Mouse (Mus musculus) A20 (cell line): ENCODE results near the gene Hcls1.

Experiments used
- DNase-seq: peaks from one replicate; pipeline ENCODE4 v3.0.0-alpha.2; 2011; ENCODE audit warnings: low read depth, low spot score

The Hcls1 gene

DNA sequence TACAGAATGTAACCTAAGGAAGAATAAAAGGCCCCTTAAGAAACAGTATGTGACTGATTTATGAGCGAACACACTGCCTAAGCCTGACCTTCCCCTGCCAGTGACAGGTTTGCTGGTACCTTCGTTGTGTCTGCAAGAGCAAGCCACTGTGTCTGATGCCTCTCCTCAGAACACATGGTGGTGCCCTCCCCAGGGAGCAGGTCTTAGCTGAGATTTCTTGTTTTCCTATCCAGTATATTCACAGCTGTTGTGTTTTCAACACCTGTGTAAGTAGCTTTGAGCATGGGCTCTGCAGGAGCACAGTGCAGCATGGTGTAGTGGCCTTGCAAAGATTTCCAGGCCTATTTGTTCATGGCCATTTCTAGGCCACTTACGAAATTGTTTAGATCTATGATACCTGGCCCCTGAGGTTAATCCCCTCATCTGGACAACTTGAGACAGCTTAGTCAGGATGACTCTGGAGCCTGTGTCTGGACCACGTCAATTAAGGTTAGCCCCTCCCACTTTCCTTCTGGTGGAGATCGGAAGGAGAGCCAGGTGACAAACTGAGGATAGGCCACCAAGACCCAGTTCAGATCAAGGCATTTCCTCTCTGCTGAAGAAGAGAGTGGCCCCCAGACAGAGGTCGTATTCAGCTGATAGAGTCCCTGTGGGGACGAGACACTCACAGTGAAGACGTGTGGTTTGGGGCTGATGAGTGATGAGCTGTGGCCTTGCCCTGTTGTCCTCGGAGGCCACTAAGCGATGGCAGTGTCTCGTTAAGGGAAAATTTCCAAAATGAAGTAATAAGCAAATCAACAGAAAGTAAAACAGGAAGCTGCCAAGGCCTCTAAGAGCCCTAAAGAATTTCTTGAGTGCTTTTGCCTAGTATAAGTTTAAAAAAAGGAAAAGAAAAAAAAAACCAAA is 4.3 kb upstream of the Hcls1 start:
- DNase-seq, result peak; percentile 74

DNA sequence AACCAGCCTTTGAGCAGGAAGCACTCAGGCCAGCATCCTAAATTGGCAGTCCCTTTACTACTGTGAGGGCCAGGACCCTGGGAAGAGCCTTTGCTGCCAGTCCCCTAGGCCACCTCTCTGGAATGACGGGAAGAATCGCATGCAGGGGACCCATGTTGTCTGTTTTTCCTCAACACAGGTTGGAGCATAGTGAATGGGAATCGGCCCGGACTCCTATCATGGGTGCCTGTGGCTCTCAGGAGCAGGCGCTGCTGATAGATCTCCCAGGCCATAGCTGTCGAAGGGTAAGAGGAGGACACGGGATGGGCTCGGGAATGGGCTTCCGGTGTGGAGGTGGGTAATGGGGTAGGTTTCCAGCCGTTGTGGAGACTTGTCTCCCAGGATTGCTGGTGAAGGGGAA is 3.4 kb upstream of the Hcls1 start:
- no peak for DNase-seq

DNA sequence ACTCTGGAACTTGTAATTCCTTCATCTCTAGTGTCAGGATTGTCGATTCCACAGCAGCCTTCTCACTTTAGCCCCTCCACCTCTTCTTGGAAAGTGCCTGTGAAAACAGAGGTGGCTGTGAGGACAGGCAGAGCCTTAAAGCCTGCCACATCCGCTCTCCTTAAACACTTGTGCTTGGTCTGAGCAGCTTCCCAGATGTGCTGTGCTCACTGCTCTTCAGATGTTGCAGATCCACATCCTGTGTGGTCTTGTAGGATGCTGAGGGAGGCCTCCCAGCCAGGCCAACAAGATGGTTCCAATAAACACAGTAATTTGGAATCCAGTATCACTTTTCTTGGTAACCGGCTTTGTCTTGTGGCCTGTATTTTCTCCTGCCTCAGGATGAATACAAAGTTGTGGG is 2.8 kb upstream of the Hcls1 start:
- DNase-seq, result no peak

- no peak for DNase-seq
Measured at GRCm38 (mm10) chr16:36932546-36932945, 2.2 kb upstream of the Hcls1 start.

- DNase-seq, result peak; percentile 84
Measured at GRCm38 (mm10) chr16:36934131-36934840, 497 bp upstream of the Hcls1 start.

DNA sequence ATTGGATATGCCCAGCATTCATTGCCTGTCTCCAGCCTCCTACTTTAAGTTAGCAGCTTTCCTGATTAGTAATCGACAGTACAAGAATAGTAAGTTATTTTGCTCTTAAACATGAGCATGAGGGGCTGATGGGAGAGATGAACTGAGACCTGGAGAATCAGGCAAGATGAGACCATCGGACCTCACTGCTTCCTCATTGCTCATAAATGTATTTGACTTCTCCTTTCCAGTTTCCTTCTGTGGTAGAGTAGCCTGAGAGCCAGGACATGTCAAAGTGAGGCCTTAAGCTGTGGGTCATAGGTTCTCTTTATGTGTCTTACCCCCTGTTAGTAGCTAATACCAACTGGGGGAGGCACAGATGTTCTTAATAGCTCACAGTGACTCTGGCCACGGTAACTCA is 1.0 kb downstream of the Hcls1 start:
- DNase-seq, result peak; percentile 82

DNA sequence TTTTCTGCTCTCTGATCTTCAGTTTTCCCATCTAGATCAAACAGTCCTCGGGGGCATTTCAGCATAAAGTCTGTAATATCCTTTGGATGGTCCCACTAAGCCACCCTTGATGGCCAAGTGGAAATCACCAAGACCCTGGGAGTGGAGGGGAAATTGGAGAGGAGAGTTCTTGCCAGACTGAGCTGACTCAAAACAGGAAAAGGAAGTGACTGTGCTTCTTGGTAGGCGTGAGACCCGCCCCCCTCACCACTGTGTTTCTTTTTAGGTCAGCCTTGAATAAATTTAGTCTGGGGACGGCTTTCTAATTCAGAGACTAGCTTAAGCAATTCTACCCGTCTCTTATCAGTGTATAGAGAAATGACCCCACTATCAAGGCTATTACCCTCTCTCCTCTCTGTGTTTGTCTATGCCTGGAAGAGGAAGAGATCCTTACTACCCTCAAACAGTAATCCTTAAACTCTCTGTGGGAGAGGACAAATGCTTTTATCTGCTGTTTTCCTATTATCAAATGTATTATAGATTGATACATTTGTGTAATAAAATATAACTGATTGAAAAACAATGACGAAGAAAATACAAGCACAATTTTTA is 6.4 kb downstream of the Hcls1 start:
- peak; percentile 90 for DNase-seq

DNA sequence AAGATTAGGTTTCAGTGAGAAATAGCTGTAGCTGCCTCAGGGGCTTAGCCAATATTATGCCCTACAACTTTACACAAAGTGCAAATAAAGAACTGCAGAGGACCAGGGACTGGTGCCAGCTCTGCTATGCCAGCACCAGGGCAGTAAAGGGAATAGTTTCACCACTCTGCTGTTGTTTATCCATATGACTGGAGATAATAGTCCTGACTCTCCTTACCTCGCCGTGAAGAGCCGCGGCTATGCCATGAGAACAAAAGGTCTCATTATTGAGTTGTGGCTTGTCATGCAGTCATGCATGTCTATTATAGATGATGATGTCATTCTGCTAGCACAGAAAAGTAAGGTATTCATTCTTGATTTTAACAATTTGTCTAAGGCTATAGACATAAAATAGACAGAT is 7.1 kb downstream of the Hcls1 start:
- no peak for DNase-seq

- no peak for DNase-seq
Measured at GRCm38 (mm10) chr16:36943591-36943990, 8.8 kb downstream of the Hcls1 start.

DNA sequence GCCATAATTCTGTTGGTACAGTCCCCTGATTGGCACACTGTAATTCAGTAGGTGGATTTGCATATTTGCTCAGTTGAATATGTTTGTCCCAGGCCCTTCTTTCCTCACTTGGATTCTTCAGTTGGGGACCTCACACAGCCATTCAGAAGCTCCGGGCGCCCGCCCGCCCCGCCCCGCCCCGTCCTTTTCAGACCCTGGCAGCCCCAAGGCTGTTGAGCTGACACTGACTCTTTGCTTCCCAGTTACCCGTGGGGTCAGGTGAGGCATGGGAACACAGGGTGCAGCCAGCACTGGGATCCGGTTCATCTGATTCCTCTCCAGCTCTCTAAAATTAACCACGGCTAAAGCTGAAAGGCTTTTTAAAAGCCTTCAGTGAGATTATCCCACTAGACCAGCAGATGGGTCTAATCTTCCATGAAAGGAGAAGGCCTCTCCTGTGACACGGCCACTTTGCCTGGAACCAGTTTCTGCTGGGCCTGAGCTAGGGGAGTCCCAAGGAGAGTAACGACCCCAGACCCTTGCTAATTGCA is 10.2 kb downstream of the Hcls1 start:
- no peak for DNase-seq

DNA sequence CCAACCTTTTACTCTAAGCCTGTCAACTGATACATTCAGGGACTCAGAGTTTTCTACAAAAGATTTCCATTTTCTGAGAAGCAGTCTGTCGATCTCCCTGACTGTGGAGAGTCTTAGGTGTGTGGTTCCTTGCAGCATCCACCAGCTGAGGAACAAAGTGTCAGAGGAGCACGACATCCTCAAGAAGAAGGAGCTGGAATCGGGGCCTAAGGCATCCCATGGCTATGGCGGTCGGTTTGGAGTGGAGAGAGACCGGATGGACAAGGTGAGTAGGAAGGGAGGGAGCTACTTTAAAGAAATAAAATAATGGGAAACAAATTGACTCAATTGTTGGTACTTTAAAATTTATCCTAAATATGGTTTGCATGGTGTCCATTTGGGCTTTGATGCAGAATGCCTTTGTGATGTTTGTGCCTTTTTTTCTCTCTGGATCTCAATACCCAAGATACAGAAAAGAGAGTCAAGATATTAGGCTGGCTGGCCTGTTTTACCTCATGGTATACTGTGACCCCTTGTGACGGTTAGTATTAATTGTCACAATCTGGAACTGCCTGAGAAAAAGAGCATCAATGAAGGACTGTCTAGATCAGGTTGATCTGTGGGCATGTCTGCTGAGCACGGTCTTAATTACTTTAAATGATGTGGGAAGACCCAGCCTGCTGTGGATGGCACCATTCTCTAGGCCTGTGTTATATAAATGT is 11.8 kb downstream of the Hcls1 start:
- DNase-seq, result no peak

- no peak for DNase-seq
Measured at GRCm38 (mm10) chr16:36947646-36948197, 12.9 kb downstream of the Hcls1 start.

GRCm38 (mm10) chr16:36949614-36950336 is 15.0 kb downstream of the Hcls1 start:
- DNase-seq, result no peak

GRCm38 (mm10) chr16:36951029-36951428 is 16.2 kb downstream of the Hcls1 start:
- DNase-seq, result no peak

GRCm38 (mm10) chr16:36955106-36955505 is 20.3 kb downstream of the Hcls1 start:
- DNase-seq, result no peak

- no peak for DNase-seq
Measured at GRCm38 (mm10) chr16:36963415-36963814, 28.6 kb downstream of the Hcls1 start.

- DNase-seq, result no peak
Measured at GRCm38 (mm10) chr16:36979127-36979526, 44.3 kb downstream of the Hcls1 start.

DNA sequence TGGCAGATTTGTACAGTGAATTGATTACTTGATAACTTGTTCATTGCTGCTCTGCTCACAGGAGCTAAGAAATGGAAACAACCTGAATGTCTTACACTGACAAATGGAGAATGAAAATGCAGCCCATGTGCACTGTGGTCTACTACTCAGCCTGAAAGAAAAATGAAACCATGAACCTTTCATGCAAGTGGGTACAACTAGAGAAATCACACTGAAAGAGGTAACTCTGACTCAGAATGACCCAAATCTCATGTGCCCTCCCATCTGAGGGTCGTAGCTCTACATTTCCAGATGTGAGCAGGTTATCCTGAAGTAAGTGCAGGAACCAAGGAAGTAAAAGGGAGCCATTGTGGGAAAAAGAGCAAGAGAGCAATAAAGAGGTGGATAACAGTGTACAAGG is 49.0 kb downstream of the Hcls1 start:
- DNase-seq, result no peak

DNA sequence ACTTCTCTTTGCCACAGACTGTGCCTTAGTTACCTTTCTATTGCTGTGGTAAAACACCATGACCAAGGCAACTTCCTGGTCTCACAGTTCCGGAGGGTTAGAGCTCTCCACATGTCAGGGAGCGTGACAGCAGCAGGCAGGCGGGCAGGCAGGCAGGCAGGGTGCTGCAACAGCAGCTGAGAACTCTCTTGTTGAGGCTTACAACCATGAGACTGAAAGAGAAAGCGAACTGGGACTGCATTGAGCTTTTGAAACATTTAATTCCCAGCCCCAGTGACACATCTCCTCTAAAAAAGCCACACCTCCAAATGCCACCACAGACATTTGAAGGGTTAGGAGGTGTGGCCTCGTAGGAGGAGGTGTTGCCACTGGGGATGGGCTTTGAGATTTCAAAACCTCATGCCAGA is 50.9 kb downstream of the Hcls1 start:
- DNase-seq, result peak; percentile 90

DNA sequence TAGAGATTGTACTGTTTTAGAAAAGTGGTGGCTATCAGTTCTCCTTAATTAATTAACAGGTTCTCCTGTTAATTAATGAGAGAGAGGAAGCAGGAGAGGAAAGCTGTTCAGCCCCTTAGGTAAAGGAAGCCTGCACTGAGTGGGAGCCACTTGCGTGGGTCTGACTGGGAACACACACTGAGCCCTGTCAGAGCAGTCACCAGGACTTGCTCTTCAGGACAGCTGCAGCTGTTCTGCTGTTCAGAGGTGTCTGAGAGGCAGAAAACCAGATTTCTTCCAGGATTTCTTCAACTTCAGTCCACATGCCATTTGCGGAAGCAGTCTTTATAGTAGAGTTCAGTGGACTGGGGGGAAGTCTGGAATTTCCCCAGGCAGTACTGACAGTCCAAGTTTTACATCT is 52.6 kb downstream of the Hcls1 start:
- DNase-seq, result no peak

GRCm38 (mm10) chr16:36988066-36988465 is 53.3 kb downstream of the Hcls1 start:
- peak; percentile 14 for DNase-seq
